Mouse (Mus musculus) spleen, adult 12 weeks (tissue): Measurements from ENCODE around the gene Tor1aip1.

Source experiments
- DNase-seq: peaks from one replicate; pipeline ENCODE4 v3.0.0; 2022; ENCODE audit warnings: low spot score

Tor1aip1 gene

DNA sequence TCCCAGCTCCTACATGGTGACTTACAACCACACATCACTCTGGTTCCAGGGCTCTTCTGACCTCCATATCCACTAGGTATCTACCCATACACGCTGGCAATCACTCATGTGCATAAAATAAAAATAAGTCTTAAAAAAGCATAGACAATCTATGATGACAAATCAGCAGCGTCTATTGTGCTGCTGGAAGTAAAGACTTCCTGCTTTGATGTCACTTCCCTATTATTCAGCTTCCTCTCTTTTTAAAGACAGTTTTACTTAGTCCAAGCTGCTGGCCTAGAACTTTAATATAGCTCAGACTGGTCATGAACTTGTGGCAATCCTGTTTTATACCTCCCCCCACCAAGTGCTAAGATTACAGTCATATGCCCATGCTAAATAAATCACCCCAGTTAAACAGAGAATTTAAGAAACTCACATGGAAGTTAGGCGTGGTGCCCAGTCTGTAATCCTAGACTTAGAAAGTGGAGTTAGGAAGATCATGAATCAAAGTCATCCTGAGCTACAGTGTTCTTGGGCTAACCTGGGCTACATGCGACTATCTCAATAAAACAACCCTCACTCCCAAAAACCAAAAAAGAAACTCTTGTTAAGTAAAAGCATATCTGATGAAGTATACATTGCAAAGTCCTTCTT is 7.8 kb downstream of the Tor1aip1 start:
- DNase-seq: no peak

DNA sequence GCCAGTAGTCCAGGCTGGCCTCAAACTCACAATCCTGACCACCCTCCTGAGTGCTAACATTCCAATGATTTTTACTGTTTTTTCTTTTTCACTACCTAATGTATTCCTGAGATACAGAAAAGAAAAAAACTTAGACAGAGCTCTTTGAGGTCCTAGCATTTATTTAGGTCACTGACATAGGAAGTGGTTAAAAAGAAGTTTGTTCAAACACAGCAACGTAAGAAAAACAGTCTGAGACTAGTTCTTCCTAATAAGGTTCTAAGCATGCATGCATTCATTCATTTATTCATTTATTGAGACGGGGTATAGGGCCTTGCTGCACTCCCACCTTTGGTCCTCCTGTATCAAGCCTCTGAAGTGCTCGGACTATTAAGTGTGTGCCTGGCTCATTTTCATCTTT is 8.4 kb downstream of the Tor1aip1 start:
- no peak for DNase-seq

- no peak for DNase-seq
These were observed 11.3 kb downstream of the Tor1aip1 start for GRCm38 (mm10) chr1:156024831-156025503.

DNA sequence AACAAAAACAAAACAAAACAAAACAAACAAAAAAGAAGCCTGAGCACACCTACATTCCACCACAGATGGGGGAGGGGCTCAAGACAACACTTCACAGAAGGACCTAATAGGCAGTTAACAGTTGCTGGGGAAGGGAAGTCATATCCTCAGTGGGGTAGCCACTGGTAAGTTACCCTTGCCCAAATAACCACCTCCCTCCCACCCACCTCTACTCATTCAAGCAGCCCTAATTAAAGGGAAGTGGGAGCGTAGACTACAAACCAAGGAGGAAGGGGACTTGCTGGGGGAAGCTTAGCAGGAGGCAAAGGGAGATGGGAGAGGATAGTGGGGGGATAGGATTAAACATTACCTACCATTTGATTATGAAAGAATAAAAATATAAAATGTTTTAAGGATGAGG is 15.9 kb downstream of the Tor1aip1 start:
- no peak for DNase-seq

DNA sequence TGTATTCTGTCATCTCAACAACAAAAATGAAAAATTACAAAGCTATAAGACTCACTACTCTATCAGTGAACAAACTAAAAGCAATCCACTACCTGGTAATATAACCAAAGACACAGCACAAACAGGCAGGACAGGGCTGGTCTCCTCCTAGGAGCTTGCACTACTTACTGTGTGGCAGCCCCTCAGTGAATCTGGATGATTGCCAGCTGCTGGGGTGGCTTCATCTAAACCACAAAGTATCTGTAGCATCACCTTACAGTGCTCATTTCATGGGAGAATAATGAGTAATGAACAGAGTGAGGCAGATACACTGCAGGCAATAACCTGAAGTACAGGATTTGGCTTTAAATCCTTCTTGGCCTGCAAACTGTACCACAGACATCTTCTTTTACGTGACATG is 16.5 kb downstream of the Tor1aip1 start:
- DNase-seq: no peak

GRCm38 (mm10) chr1:156009003-156009402 is 27.3 kb downstream of the Tor1aip1 start:
- DNase-seq: no peak

GRCm38 (mm10) chr1:156005906-156006305 is 30.4 kb downstream of the Tor1aip1 start:
- no peak for DNase-seq

DNA sequence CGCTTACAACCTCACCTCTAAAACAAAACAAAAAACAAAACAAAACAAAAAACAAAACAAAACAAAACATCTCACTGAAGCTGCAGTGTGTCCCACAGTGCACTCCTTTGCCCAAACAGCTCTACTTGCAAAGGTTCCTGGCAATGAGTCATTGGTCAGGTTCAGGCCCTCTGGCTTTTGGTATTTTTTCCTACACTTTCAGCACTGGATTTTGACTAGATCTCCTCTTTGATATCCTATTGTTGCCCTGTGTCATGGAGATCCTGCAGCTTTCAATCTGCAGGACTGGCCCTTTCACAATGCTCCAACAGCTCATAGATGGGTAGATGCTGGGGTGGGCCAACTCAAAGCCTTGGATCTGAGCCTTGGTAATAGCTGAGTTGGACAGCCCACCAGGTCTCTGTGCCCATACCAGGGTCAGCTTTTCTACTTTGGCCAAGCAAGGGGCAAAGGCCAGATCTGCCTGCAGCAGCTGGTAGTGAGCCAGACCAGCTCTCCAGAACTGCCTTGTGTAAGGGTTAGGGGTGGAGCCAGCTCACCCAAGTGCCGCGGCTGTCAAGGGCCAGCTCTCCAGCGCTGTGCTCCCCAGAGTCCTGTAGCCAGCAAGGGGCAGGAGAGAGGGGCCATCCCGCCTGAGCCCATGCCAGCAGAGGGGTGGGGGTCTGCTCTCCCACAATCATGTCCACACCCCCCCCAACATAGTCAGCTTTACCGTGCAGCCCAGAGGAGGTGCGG is 32.9 kb downstream of the Tor1aip1 start:
- DNase-seq: no peak

DNA sequence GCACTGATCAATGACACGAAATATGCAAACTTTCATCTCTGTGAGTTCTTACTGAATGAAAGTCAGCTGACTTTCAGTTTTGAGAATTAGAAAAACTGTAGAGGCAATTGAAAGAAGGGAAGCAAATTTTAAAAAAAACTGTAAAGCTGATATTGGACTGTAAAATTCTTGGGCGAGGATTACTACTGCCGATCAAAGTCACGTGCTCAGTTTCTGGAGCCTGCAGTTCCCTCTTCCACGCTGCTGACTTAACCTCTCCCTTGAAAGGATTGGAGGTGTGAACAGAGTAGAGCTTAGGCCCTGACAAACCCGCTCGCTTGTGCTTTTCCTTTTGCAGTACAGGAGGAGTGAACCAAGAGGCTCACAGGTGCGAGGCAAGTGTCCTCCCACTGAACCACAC is 33.9 kb downstream of the Tor1aip1 start:
- no peak for DNase-seq

DNA sequence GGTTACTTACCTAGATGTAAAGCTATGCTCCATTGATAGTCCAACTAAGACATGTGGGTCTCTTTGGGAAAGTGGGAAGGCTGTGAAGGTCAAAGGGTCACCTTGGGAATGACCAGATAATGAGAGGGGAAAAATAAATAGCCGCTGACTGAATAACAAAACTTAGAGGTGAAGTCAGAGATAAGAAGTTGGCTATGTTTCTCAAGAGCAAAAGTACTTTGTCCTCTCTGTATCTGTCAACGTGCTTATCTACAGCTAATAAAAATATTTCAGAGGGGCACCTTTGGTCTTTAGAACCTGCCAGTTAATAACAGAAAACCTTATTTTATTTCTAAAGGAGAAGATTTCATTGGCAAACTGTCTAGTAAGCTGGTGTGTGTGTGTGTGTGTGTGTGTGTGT is 40.7 kb downstream of the Tor1aip1 start:
- DNase-seq: no peak

DNA sequence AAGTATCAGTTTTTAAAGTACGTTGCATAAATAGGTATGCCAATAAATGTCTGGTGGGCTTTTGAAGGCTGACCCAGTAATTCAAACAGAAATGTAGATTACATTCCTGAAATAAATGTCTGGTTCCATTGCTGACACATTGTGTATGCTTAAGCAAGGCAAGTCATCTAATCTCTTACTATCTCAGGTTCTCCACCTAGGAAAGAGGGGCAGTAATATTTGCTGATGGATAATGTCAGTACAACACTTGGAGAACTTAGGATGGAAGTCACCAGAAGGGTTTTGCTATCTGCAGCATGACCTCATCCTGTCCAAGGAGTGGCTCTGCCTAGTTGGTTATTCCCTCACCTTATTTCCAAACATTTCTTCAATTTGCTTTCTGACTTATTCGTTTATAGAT is 41.8 kb downstream of the Tor1aip1 start:
- DNase-seq: no peak

GRCm38 (mm10) chr1:155990391-155990790 is 45.9 kb downstream of the Tor1aip1 start:
- no peak for DNase-seq

- DNase-seq: no peak
These were observed 46.9 kb downstream of the Tor1aip1 start for GRCm38 (mm10) chr1:155989387-155989786.

DNA sequence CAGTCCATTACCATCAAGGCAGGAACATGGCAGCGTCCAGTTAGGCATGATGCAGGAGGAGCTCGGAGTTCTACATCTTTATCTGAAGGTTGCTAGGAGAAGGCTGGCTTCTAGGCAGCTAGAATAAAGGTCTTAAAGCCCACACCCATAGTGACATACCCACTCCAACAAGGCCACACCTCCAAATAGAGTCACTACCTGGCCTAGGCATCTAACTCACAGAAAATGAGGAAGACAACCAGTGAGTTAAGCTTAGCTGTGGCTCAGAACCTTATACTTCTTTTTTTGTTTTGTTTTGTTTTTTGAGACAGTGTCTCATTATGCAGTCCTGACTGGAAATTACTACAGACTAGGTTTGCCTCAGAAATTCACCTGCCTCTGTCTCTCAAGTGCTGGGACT is 48.7 kb downstream of the Tor1aip1 start:
- DNase-seq: no peak

GRCm38 (mm10) chr1:155974931-155975330 is 61.3 kb downstream of the Tor1aip1 start:
- no peak for DNase-seq

GRCm38 (mm10) chr1:155973719-155974379 is 62.4 kb downstream of the Tor1aip1 start:
- peak; percentile 23 for DNase-seq

- DNase-seq: peak; percentile 91
These were observed 63.1 kb downstream of the Tor1aip1 start, which contains the start of gene Cep350 for GRCm38 (mm10) chr1:155973068-155973718. TSS of gene Cep350 (minus strand) at chr1:155973255.

DNA sequence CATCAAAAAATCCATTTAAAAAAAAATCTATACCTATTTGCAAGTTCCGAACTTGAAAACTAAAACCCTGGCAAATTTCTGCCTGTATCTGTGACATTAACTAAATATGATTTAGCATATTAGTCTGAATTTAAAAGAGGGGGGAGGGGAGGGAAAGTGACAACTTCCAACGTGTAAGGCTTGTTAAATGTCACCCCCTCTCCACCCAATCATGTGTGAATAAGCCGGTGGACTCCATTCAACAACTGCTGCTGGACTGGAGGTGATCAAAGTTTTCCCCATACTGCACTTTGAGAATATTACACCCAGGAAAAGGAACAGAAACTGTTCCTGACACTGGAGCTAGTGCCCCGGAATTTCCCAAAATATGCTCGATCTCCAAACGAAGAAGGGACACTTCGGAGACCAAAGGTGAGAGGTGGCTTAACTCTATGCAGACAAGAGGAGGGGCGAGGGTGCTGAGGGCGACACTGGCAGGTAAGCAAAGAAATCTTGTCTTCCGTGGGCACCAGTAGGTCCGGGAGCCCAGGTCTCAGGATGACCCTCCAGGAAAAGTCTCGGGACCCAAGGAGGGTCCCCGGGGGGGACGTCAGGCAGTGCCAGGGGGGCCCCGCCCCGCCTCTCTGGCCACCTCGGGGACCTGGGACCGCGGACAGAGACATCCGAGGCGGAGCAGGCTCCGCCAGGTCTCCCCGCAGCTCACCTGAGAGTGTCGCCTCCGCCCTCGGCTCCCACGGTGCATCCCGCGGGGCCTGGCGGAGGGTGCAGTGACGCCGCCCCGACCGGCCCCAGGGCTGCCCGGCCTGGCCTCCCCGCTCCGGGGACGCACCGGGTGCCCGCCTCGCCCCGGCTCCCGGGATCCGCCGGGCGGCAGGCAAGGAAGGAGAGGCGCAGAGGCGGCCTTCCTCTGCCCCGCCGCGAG is 63.9 kb downstream of the Tor1aip1 start:
- DNase-seq: no peak
